ENCODE assay signal across 15 mouse cellular contexts in the genomic region with DNA sequence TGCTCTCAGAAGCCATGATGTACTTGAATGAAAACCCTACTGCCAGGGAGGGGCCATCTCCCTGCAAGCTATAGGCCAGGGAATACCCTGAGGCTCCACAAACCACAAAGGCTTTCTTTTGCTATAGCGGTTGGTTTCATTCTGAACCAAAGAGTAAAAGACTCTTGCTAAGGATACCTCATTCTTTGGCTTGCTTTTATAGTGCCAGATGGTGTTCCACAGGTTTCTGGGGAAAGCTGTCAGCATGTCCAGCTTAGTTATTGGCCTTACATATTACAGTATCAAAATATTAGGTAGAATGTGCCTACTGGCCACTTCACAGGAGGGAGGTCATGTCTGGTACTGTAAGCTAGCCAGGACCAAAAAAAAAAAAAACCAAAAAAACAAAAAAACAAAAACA.
"Had no signal": no experiment of that assay in that cellular context is flagged by ENCODE, and none has a peak within 500 bp of the region (broad histone marks: within the 10 kb centered on the region; RNA-seq: fewer than 3 reads in every experiment).

No protein-coding gene starts in this region.

- H3K4me2 ChIP-seq: limb, embryonic 13.5 days; midbrain, embryonic 13.5 days; neural tube, embryonic 15.5 days had no signal

- H3K4me3 ChIP-seq: limb, embryonic 13.5 days; midbrain, embryonic 13.5 days; myocyte; neural tube, embryonic 15.5 days had no signal

- H3K9ac ChIP-seq: limb, embryonic 13.5 days; liver, embryonic 14.5 days; midbrain, embryonic 13.5 days; neural tube, embryonic 15.5 days had no signal

- H3K27ac ChIP-seq: limb, embryonic 13.5 days; liver, embryonic 14.5 days; midbrain, embryonic 13.5 days; neural tube, embryonic 15.5 days; stomach, postnatal 0 days had no signal

- H3K27me3 ChIP-seq: limb, embryonic 13.5 days; midbrain, embryonic 13.5 days; neural tube, embryonic 15.5 days had no signal

- H3K36me3 ChIP-seq: limb, embryonic 13.5 days; midbrain, embryonic 13.5 days; neural tube, embryonic 15.5 days had no signal

- DNase-seq: kidney, adult 8-10 months; kidney, postnatal 25 days; layer of hippocampus, adult 9-11 months; layer of hippocampus, postnatal 36 days; lung, adult 18-20 months; right cerebral cortex, adult 18-20 months; right cerebral cortex, postnatal 25 days; thymus, adult 18-20 months; thymus, postnatal 14 days had no signal

- H3K9me3 ChIP-seq: limb, embryonic 13.5 days; midbrain, embryonic 13.5 days; neural tube, embryonic 15.5 days had no signal

- H3K4me1 ChIP-seq: limb, embryonic 13.5 days; midbrain, embryonic 13.5 days; neural tube, embryonic 15.5 days had no signal

- ATAC-seq: midbrain, embryonic 13.5 days had no signal
